Comparison of ENCODE assay signal across 10 mouse cellular contexts in the genomic region with DNA sequence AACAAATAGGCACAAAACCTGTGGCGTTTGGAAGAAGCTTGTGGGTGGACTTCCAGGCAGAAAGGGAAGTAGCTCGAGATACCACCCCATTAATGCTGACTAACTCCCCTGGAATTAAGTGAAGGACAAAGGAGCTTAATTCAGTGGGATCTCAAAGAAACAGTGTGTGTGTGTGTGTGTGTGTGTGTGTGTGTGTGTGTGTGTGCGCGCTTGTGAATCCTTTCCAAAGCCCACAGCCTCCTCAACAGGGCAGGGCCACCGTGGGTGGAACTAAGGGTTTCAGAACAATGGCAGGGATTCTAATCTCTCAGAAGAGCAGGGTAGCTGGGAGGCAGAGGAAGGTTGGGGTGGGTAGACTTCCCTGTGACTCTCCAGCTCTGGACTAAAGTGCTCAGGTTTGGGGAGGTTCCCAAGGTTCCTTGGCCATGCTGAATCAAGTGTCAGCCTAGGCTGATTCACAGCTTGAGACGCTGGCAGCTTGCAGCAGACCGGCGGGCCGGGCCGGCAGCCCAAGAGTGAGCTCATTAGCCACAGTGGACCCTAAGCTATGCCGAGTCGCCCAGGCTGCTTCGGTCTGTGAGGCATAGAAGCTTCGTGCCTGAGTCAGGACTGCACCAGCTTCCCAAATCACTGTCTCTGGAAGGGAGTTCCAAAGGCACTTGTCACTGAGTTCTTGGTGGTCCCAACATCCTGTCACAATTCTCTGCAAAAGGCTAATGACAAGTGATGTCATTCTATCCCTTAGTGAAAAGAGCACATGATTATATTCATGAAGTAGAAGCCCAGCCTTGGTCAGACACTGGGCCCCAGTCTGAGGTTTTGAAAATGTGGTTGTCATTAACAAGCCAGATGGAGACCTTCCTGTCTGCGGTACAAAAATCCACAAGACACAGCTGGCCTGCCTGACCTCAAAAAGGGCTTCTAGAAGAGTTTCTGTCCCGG. TPM values are rescaled to one million over a fixed set of nuclear protein-coding genes. Genes with fewer than 3 reads are reported as not detected.
DNase-seq lines count a peak whose midpoint lies in the region; ATAC-seq and TF ChIP-seq lines count a peak whose summit lies in the region.
"Had no signal": no experiment of that assay in that cellular context is flagged by ENCODE, and none has a peak within 500 bp of the region (broad histone marks: within the 10 kb centered on the region; RNA-seq: fewer than 3 reads in every experiment).

No protein-coding gene starts in this region.

- 39% methylated on average over 16 of the region's 16 CpGs for WGBS in lung, postnatal 0 days
- 26% methylated on average over 16 of the region's 16 CpGs for WGBS in limb, embryonic 14.5 days

- H3K36me3 ChIP-seq in lung, postnatal 0 days (ENCODE audit: insufficient read depth, low read length), result no peaks in the 10 kb centered on the region
- no peaks in the 10 kb centered on the region for H3K36me3 ChIP-seq in limb, embryonic 14.5 days (ENCODE audit: control insufficient read depth, insufficient read depth, low read length)
- H3K36me3 ChIP-seq: G1E had no signal

- ATAC-seq in lung, postnatal 0 days, result peak; percentile 42
- ATAC-seq in common myeloid progenitor, adult 5-6 weeks (replicated peaks; ENCODE audit: low read depth, poor library complexity, severe bottlenecking), result peak; percentile 83
- peak; percentile 50; the same call in 1 of the 2 replicates for ATAC-seq in limb, embryonic 14.5 days (ENCODE audit: low FRiP score, low read depth)

- TF ChIP-seq EP300 in lung, postnatal 0 days (IDR thresholded peaks at IDR 0.05), result 0 out of 2 replicates have a peak, but pooled peaks have one; percentile 16

- H3K4me2 ChIP-seq in lung, postnatal 0 days (replicated peaks; ENCODE audit: low read depth, low read length), result no peak overlapping the region
- no peak overlapping the region for H3K4me2 ChIP-seq in limb, embryonic 14.5 days (replicated peaks; ENCODE audit: low read depth, low read length, severe bottlenecking)

- H3K27ac ChIP-seq in lung, postnatal 0 days (ENCODE audit: low read length), result no peak overlapping the region
- peak overlapping the region; percentile 26 for H3K27ac ChIP-seq in limb, embryonic 14.5 days (replicated peaks; ENCODE audit: low read depth, low read length)
- H3K27ac ChIP-seq: kidney, postnatal 0 days had no signal

- H3K27me3 ChIP-seq in lung, postnatal 0 days (replicated peaks; ENCODE audit: insufficient read depth, low read length), result 0 out of 2 replicates have a peak, but pooled peaks cover 4% of the 10 kb centered on the region
- no peaks in the 10 kb centered on the region for H3K27me3 ChIP-seq in limb, embryonic 14.5 days (ENCODE audit: control insufficient read depth, insufficient read depth, low read length)

- DNase-seq in lung, postnatal 0 days (ENCODE audit: low spot score), result peak; percentile 45
- no peak for DNase-seq in lung, postnatal 25 days (ENCODE audit: low spot score)
- DNase-seq in gastrocnemius, postnatal 36 days, result peak; percentile 67 to 69
- DNase-seq in limb, embryonic 14.5 days (ENCODE audit: low spot score), result peak; percentile 35
- DNase-seq in spleen, postnatal 4 days (ENCODE audit: low spot score in 2 of 2), result no peak
- DNase-seq in layer of hippocampus, adult 8-10 months (ENCODE audit: low spot score in 2 of 2), result no peak
- DNase-seq in left cerebral cortex, postnatal 36 days (ENCODE audit: low spot score in 2 of 2), result no peak

- intact Hi-C loops in gastrocnemius, postnatal 36 days (cut with DNase I), result no loop called here
- intact Hi-C loops in left cerebral cortex, postnatal 36 days (cut with DNase I), result no loop called here

- no peak for TF ChIP-seq POLR2A in limb, embryonic 14.5 days (IDR thresholded peaks at IDR 0.05; ENCODE audit: borderline replicate concordance, extremely low read depth, insufficient read depth, insufficient read length)

- no peak for TF ChIP-seq CTCF in lung, postnatal 0 days (IDR thresholded peaks at IDR 0.05)

- H3K9me3 ChIP-seq in lung, postnatal 0 days (ENCODE audit: low read length), result no peaks in the 10 kb centered on the region
- no peaks in the 10 kb centered on the region for H3K9me3 ChIP-seq in limb, embryonic 14.5 days (ENCODE audit: control insufficient read depth, low read length)
- H3K9me3 ChIP-seq: G1E had no signal

- H3K9ac ChIP-seq in lung, postnatal 0 days (replicated peaks; ENCODE audit: low read depth), result no peak overlapping the region
- H3K9ac ChIP-seq in limb, embryonic 14.5 days (ENCODE audit: low read depth, low read length, severe bottlenecking), result no peak overlapping the region

- H3K4me3 ChIP-seq in lung, postnatal 0 days (ENCODE audit: low read depth, low read length), result no peak overlapping the region
- H3K4me3 ChIP-seq in limb, embryonic 14.5 days (replicated peaks; ENCODE audit: low read length), result no peak overlapping the region

- peaks cover 6% of the 10 kb centered on the region; the same call in 1 of the 2 replicates for H3K4me1 ChIP-seq in lung, postnatal 0 days (ENCODE audit: insufficient read depth, low read depth, low read length)
- 0 out of 2 replicates have a peak, but pooled peaks cover 4% of the 10 kb centered on the region for H3K4me1 ChIP-seq in limb, embryonic 14.5 days (ENCODE audit: control insufficient read depth, insufficient read depth, low read length)

RNA-seq across cellular contexts. Expression of a gene that starts 59.6 kb away (rescaled TPM):
- polyA plus RNA-seq in lung, postnatal 0 days (2015; fragmentation: Nextera tagmentation; extraction: Ambion mirVana), result 12.7 and 13.4 TPM in 2 replicates
- 6.4 and 9.0 TPM in 2 replicates for total RNA-seq in common myeloid progenitor, adult 5-6 weeks (2017)
- total RNA-seq in gastrocnemius, postnatal 36 days (2021), result 10 to 100 TPM; 10.6 to 12.1 TPM
- polyA plus RNA-seq in limb, embryonic 14.5 days (2012; rRNA removed), result 5.7 and 6.8 TPM in 2 replicates
- polyA plus RNA-seq in limb, embryonic 14.5 days (2014; fragmentation: Nextera tagmentation; extraction: Ambion mirVana), result 5.6 and 6.7 TPM in 2 replicates
- total RNA-seq in layer of hippocampus, adult 8-10 months (2022), result 10 to 100 TPM; 28.3 to 37.8 (median 31.9) TPM
- total RNA-seq in left cerebral cortex, postnatal 36 days (2021), result 10 to 100 TPM; 34.9 to 39.3 TPM

Comparison
In these comparisons a context has a peak if more than half of its experiments do, and no peak if none do; other contexts are left out.
1. DNase-seq: peak in lung, postnatal 0 days (single experiment), gastrocnemius, postnatal 36 days (2 of 2) and limb, embryonic 14.5 days (single experiment); none in lung, postnatal 25 days (single experiment), spleen, postnatal 4 days (0 of 2), layer of hippocampus, adult 8-10 months (0 of 2) and left cerebral cortex, postnatal 36 days (0 of 2).
2. Peak in every context shown above with its lines, with median percentiles within 50 percentile points of each other: ATAC-seq.